Mouse (Mus musculus): Measurements from ENCODE around the gene Jag2.

- TF ChIP-seq HCFC1 (IDR thresholded peaks at IDR 0.05; ENCODE audit: borderline replicate concordance, insufficient read depth, low read length) (peak; percentile 52; the same call in 1 of the 2 replicates), ZC3H11A (IDR thresholded peaks at IDR 0.05; ENCODE audit: borderline replicate concordance, low read depth, low read length) (no peak), MAFK (IDR thresholded peaks at IDR 0.05; ENCODE audit: insufficient read depth, low read depth, low read length) (no peak)
These were observed 46.9 kb upstream of the Jag2 start, which contains the start of gene Btbd6 for GRCm38 (mm10) chr12:112976371-112977073.

All from ES-E14 (cell line).